Mouse (Mus musculus) right cerebral cortex, adult 18-20 months (tissue): ENCODE measurements at regions not wholly inside any gene's neighbourhood (a gene's known extent, or its start where the extent isn't known, plus 50 kb on each side); places are given as distances from the start of the nearest gene placed in this dataset.

Source experiments
- DNase-seq: peaks from one replicate; pipeline ENCODE4 v3.0.0; 2022; ENCODE audit warnings: mixed read lengths

- DNase-seq = no peak
Observed at GRCm38 (mm10) chr2:117928062-117928461, 183.6 kb upstream of the Thbs1 start.

- no peak for DNase-seq
Observed at GRCm38 (mm10) chr2:117929586-117929985, 182.1 kb upstream of the Thbs1 start.

GRCm38 (mm10) chr2:117930895-117931537 lies 180.7 kb upstream of the Thbs1 start:
- DNase-seq = no peak

GRCm38 (mm10) chr2:117936590-117936989 lies 175.1 kb upstream of the Thbs1 start:
- DNase-seq = no peak

GRCm38 (mm10) chr2:117938283-117939049 lies 173.2 kb upstream of the Thbs1 start:
- no peak for DNase-seq

GRCm38 (mm10) chr2:117941517-117942096 lies 170.1 kb upstream of the Thbs1 start:
- DNase-seq = peak; percentile 5

GRCm38 (mm10) chr2:117943666-117944065 lies 168.0 kb upstream of the Thbs1 start:
- DNase-seq = no peak

- no peak for DNase-seq
Observed at GRCm38 (mm10) chr2:117944325-117944724, 167.4 kb upstream of the Thbs1 start.

GRCm38 (mm10) chr2:117944942-117945341 lies 166.7 kb upstream of the Thbs1 start:
- DNase-seq = no peak

GRCm38 (mm10) chr2:117950431-117951336 lies 161.0 kb upstream of the Thbs1 start:
- no peak for DNase-seq

GRCm38 (mm10) chr2:117951337-117951718 lies 160.3 kb upstream of the Thbs1 start:
- DNase-seq = peak; percentile 7

- DNase-seq = no peak
Observed at GRCm38 (mm10) chr2:117958737-117959136, 152.9 kb upstream of the Thbs1 start.

- DNase-seq = no peak
Observed at GRCm38 (mm10) chr2:117959440-117959839, 152.2 kb upstream of the Thbs1 start.

- no peak for DNase-seq
Observed at GRCm38 (mm10) chr2:117962531-117962930, 149.1 kb upstream of the Thbs1 start.

GRCm38 (mm10) chr2:117963526-117963925 lies 148.2 kb upstream of the Thbs1 start:
- DNase-seq = no peak

GRCm38 (mm10) chr2:117965758-117966157 lies 145.9 kb upstream of the Thbs1 start:
- no peak for DNase-seq

GRCm38 (mm10) chr2:117968731-117969130 lies 142.9 kb upstream of the Thbs1 start:
- DNase-seq = no peak

GRCm38 (mm10) chr2:117970631-117971030 lies 141.0 kb upstream of the Thbs1 start:
- no peak for DNase-seq

GRCm38 (mm10) chr2:117977033-117977432 lies 134.6 kb upstream of the Thbs1 start:
- no peak for DNase-seq

GRCm38 (mm10) chr2:117980856-117981255 lies 130.8 kb upstream of the Thbs1 start:
- no peak for DNase-seq

GRCm38 (mm10) chr2:117984569-117984968 lies 127.1 kb upstream of the Thbs1 start:
- DNase-seq = no peak

- DNase-seq = no peak
Observed at GRCm38 (mm10) chr2:117987426-117988215, 124.1 kb upstream of the Thbs1 start.
